Mouse (Mus musculus) embryonic fibroblast, embryonic 13.5 days (primary cell): Measurements from ENCODE around the gene Adgrb3.

ENCODE experiments used
- CTCF ChIP-seq: IDR thresholded peaks from 2 replicates; pipeline ENCODE4 v1.5.1; 2011; ENCODE audit warnings: mild to moderate bottlenecking, control low read depth, low read length, moderate library complexity, borderline replicate concordance; ENCODE audit not compliant: insufficient read depth
- POLR2A ChIP-seq: IDR thresholded peaks from 2 replicates; pipeline ENCODE4 v1.6.1; 2011; ENCODE audit warnings: low read depth, mild to moderate bottlenecking, control low read depth, low read length, moderate library complexity

GRCm38 (mm10) chr1:25854451-25854978 lies 25.0 kb upstream of the Adgrb3 start:
- TF ChIP-seq CTCF (no peak), POLR2A (no peak)
